Mouse (Mus musculus): ENCODE measurements around the gene Thsd4.

Gene Thsd4

GRCm38 (mm10) chr9:60077761-60078160 is 444.1 kb downstream of the Thsd4 start:
- DNase-seq (ENCODE audit: low read depth, low spot score) = no peak

GRCm38 (mm10) chr9:60076396-60076795 is 445.4 kb downstream of the Thsd4 start:
- peak; percentile 5 for DNase-seq (ENCODE audit: low read depth, low spot score)

- DNase-seq (ENCODE audit: low read depth, low spot score) = no peak
Observed at GRCm38 (mm10) chr9:60071620-60072263, 450.1 kb downstream of the Thsd4 start.

- no peak for DNase-seq (ENCODE audit: low read depth, low spot score)
Observed at GRCm38 (mm10) chr9:60067241-60067640, 454.6 kb downstream of the Thsd4 start.

- no peak for DNase-seq (ENCODE audit: low read depth, low spot score)
Observed at GRCm38 (mm10) chr9:60065184-60065583, 456.7 kb downstream of the Thsd4 start.

GRCm38 (mm10) chr9:60063191-60063720 is 458.6 kb downstream of the Thsd4 start:
- no peak for DNase-seq (ENCODE audit: low read depth, low spot score)

GRCm38 (mm10) chr9:60056131-60056530 is 465.7 kb downstream of the Thsd4 start:
- no peak for DNase-seq (ENCODE audit: low read depth, low spot score)

GRCm38 (mm10) chr9:60054951-60055350 is 466.9 kb downstream of the Thsd4 start:
- no peak for DNase-seq (ENCODE audit: low read depth, low spot score)

GRCm38 (mm10) chr9:60053117-60053516 is 468.7 kb downstream of the Thsd4 start:
- no peak for DNase-seq (ENCODE audit: low read depth, low spot score)

- DNase-seq (ENCODE audit: low read depth, low spot score) = peak; percentile 63
Observed at GRCm38 (mm10) chr9:60052415-60052814, 469.4 kb downstream of the Thsd4 start.

GRCm38 (mm10) chr9:60043175-60043574 is 478.7 kb downstream of the Thsd4 start:
- DNase-seq (ENCODE audit: low read depth, low spot score) = no peak

GRCm38 (mm10) chr9:60034883-60035282 is 487.0 kb downstream of the Thsd4 start:
- no peak for DNase-seq (ENCODE audit: low read depth, low spot score)

GRCm38 (mm10) chr9:60027234-60027633 is 494.6 kb downstream of the Thsd4 start:
- no peak for DNase-seq (ENCODE audit: low read depth, low spot score)

GRCm38 (mm10) chr9:60026795-60027194 is 495.1 kb downstream of the Thsd4 start:
- DNase-seq (ENCODE audit: low read depth, low spot score) = no peak

- DNase-seq (ENCODE audit: low read depth, low spot score) = no peak
Observed at GRCm38 (mm10) chr9:60025919-60026318, 495.9 kb downstream of the Thsd4 start.

GRCm38 (mm10) chr9:60024971-60025370 is 496.9 kb downstream of the Thsd4 start:
- DNase-seq (ENCODE audit: low read depth, low spot score) = peak; percentile 75

GRCm38 (mm10) chr9:60024545-60024944 is 497.3 kb downstream of the Thsd4 start:
- no peak for DNase-seq (ENCODE audit: low read depth, low spot score)

- no peak for DNase-seq (ENCODE audit: low read depth, low spot score)
Observed at GRCm38 (mm10) chr9:60022331-60022730, 499.5 kb downstream of the Thsd4 start.

- DNase-seq (ENCODE audit: low read depth, low spot score) = no peak
Observed at GRCm38 (mm10) chr9:60020444-60020843, 501.4 kb downstream of the Thsd4 start.

- no peak for DNase-seq (ENCODE audit: low read depth, low spot score)
Observed at GRCm38 (mm10) chr9:60010285-60010684, 511.6 kb downstream of the Thsd4 start.

- no peak for DNase-seq (ENCODE audit: low read depth, low spot score)
Observed at GRCm38 (mm10) chr9:60008936-60009335, 512.9 kb downstream of the Thsd4 start.

GRCm38 (mm10) chr9:60002323-60002722 is 519.5 kb downstream of the Thsd4 start:
- DNase-seq (ENCODE audit: low read depth, low spot score) = no peak

GRCm38 (mm10) chr9:60001444-60001843 is 520.4 kb downstream of the Thsd4 start:
- no peak for DNase-seq (ENCODE audit: low read depth, low spot score)

- no peak for DNase-seq (ENCODE audit: low read depth, low spot score)
Observed at GRCm38 (mm10) chr9:59997725-59998124, 524.1 kb downstream of the Thsd4 start.

All from R1 (cell line).